Mouse (Mus musculus) limb, embryonic 11.5 days (tissue): ENCODE results near the gene Inafm2. TPM values are rescaled to one million over a fixed set of nuclear protein-coding genes. Genes with fewer than 3 reads are reported as not detected.

Experiments used
- ATAC-seq: fragments of 200-750 bp; cut with Nextera tagmentation; 2 replicates; pipeline ENCODE4 v1.8.0; 2017; ENCODE audit warnings: low read depth; ENCODE audit not compliant: insufficient number of reproducible peaks, low FRiP score, low TSS enrichment
- DNase-seq: peaks from one replicate; pipeline ENCODE4 v3.0.0-alpha.2; 2015; ENCODE audit warnings: low spot score
- H3K27ac ChIP-seq: fragments of 300-500 bp; sonication (generic); replicated peaks from 2 replicates; pipeline ENCODE4 v1.5.1; 2014; ENCODE audit warnings: low read depth, mild to moderate bottlenecking, low read length
- H3K27me3 ChIP-seq: fragments of 300-500 bp; sonication (generic); 2 replicates; pipeline ENCODE4 v1.6.1; 2014; ENCODE audit warnings: mild to moderate bottlenecking, low read length, mixed read lengths; ENCODE audit not compliant: control insufficient read depth, insufficient read depth
- H3K36me3 ChIP-seq: fragments of 300-500 bp; sonication (generic); 2 replicates; pipeline ENCODE4 v1.6.1; 2014; ENCODE audit warnings: mild to moderate bottlenecking, low read length, moderate library complexity, mixed read lengths; ENCODE audit not compliant: control insufficient read depth, insufficient read depth
- H3K4me1 ChIP-seq: fragments of 300-500 bp; sonication (generic); 2 replicates; pipeline ENCODE4 v1.6.1; 2014; ENCODE audit warnings: low read length, mixed read lengths; ENCODE audit not compliant: control insufficient read depth, insufficient read depth
- H3K4me2 ChIP-seq: fragments of 300-500 bp; sonication (generic); 2 replicates; pipeline ENCODE4 v1.6.1; 2014; ENCODE audit warnings: low read depth, mild to moderate bottlenecking, moderate library complexity; ENCODE audit not compliant: severe bottlenecking
- H3K4me3 ChIP-seq: fragments of 300-500 bp; sonication (generic); 2 replicates; pipeline ENCODE4 v1.5.1; 2014; ENCODE audit warnings: low read depth, low read length
- H3K9ac ChIP-seq: fragments of 300-500 bp; sonication (generic); 2 replicates; pipeline ENCODE4 v1.6.1; 2014; ENCODE audit warnings: mild to moderate bottlenecking, low read length
- H3K9me3 ChIP-seq: fragments of 300-500 bp; sonication (generic); 2 replicates; pipeline ENCODE4 v1.6.1; 2016; ENCODE audit warnings: low read length; ENCODE audit not compliant: control insufficient read depth
- WGBS: fragments of 180-500 bp; shearing (Covaris S2); extraction: QIAGEN DNeasy Blood & Tissue Kit; methylation state at CpG from one replicate; pipeline ENCODE4 v1.1.7; 2014; 5-methylcytosine and 5-hydroxymethylcytosine counted together
- polyA plus RNA-seq: library from polyadenylated mRNA; unstranded; fragments of >200 nt; fragmentation: Nextera tagmentation; extraction: Ambion mirVana; gene quantifications from 2 replicates; pipeline ENCODE4 v1.2.1, GENCODE M21; 2014

The Inafm2 gene
- polyA plus RNA-seq, 1 experiment from 2014 or later: 26.9 TPM

GRCm38 (mm10) chr2:118766041-118767033 lies 20.8 kb downstream of the Inafm2 start:
- DNase-seq: no peak
- Histone ChIP-seq H3K36me3 (no peaks in the 10 kb centered on the region), H3K9me3 (no peaks in the 10 kb centered on the region), H3K4me1 (peaks cover 5% of the 10 kb centered on the region; the same call in 1 of the 2 replicates), H3K9ac (no peak overlapping the region), H3K27ac (no peak overlapping the region), H3K4me2 (no peak overlapping the region), H3K27me3 (peaks cover 7% of the 10 kb centered on the region), H3K4me3 (no peak overlapping the region)
- no peak for ATAC-seq
- WGBS: 75% methylated on average over 10 of the region's 10 CpGs

- ATAC-seq: no peak
- no peak within 1 kb of the TSS for H3K4me2 ChIP-seq
- H3K4me3 ChIP-seq: no peak within 1 kb of the TSS
- no peak within 1 kb of the TSS for H3K9ac ChIP-seq
- H3K27me3 ChIP-seq: no peaks in the 10 kb centered on the region
- 80% methylated on average over 6 of the region's 6 CpGs for WGBS
- H3K9me3 ChIP-seq: no peaks in the 10 kb centered on the region
- DNase-seq: no peak
- no peaks in the 10 kb centered on the region for H3K36me3 ChIP-seq
- H3K27ac ChIP-seq: no peak within 1 kb of the TSS
- no peaks in the 10 kb centered on the region for H3K4me1 ChIP-seq
Observed at GRCm38 (mm10) chr2:118772158-118772874, 26.8 kb downstream of the Inafm2 start, which contains the start of gene Phgr1. TSS of gene Phgr1 (plus strand) at chr2:118772769.

- WGBS: 92% methylated on average over 2 of the region's 2 CpGs
- no peaks in the 10 kb centered on the region for H3K36me3 ChIP-seq
- H3K4me2 ChIP-seq: no peak overlapping the region
- no peak overlapping the region for H3K27ac ChIP-seq
- no peak overlapping the region for H3K4me3 ChIP-seq
- no peaks in the 10 kb centered on the region for H3K9me3 ChIP-seq
- H3K4me1 ChIP-seq: no peaks in the 10 kb centered on the region; the same call in 1 of the 2 replicates
- no peaks in the 10 kb centered on the region for H3K27me3 ChIP-seq
- DNase-seq: no peak
- H3K9ac ChIP-seq: no peak overlapping the region
- ATAC-seq: no peak
Observed at GRCm38 (mm10) chr2:118774536-118774935, 29.0 kb downstream of the Inafm2 start.

- ATAC-seq: no peak
- H3K27ac ChIP-seq: no peak overlapping the region
- 0 out of 2 replicates have a peak, but pooled peaks cover 3% of the 10 kb centered on the region for H3K27me3 ChIP-seq
- no peak overlapping the region for H3K9ac ChIP-seq
- no peak overlapping the region for H3K4me2 ChIP-seq
- no peak for DNase-seq
- no peaks in the 10 kb centered on the region for H3K9me3 ChIP-seq
- no peak overlapping the region for H3K4me3 ChIP-seq
- H3K4me1 ChIP-seq: no peaks in the 10 kb centered on the region; the same call in 1 of the 2 replicates
- WGBS: 56% methylated on average over 1 of the region's 1 CpGs
- H3K36me3 ChIP-seq: no peaks in the 10 kb centered on the region
Observed at GRCm38 (mm10) chr2:118775396-118775795, 29.8 kb downstream of the Inafm2 start.

- ATAC-seq (no peak), DNase-seq (no peak)
- Histone ChIP-seq H3K36me3 (no peaks in the 10 kb centered on the region), H3K4me1 (no peaks in the 10 kb centered on the region; the same call in 1 of the 2 replicates), H3K9ac (no peak overlapping the region), H3K27ac (no peak overlapping the region), H3K4me3 (no peak overlapping the region), H3K27me3 (0 out of 2 replicates have a peak, but pooled peaks cover 3% of the 10 kb centered on the region), H3K4me2 (no peak overlapping the region), H3K9me3 (no peaks in the 10 kb centered on the region)
- 60% methylated on average over 3 of the region's 4 CpGs for WGBS
Observed at GRCm38 (mm10) chr2:118775846-118776245, 30.3 kb downstream of the Inafm2 start.

- no peaks in the 10 kb centered on the region for H3K9me3 ChIP-seq
Observed at GRCm38 (mm10) chr2:118776295-118776694, 30.7 kb downstream of the Inafm2 start.

GRCm38 (mm10) chr2:118778418-118778817 lies 32.9 kb downstream of the Inafm2 start:
- no peak for ATAC-seq
- no peak for DNase-seq

More at GRCm38 (mm10) chr2:118776295-118776694, 30.7 kb downstream of the Inafm2 start:
- WGBS: 71% methylated on average over 2 of the region's 2 CpGs
- Histone ChIP-seq H3K4me2 (no peak overlapping the region), H3K36me3 (no peaks in the 10 kb centered on the region), H3K4me1 (no peaks in the 10 kb centered on the region; the same call in 1 of the 2 replicates), H3K4me3 (no peak overlapping the region), H3K9ac (no peak overlapping the region), H3K27ac (no peak overlapping the region), H3K27me3 (0 out of 2 replicates have a peak, but pooled peaks cover 3% of the 10 kb centered on the region)
- no peak for ATAC-seq
- DNase-seq: no peak

GRCm38 (mm10) chr2:118779065-118779464 lies 33.5 kb downstream of the Inafm2 start:
- no peaks in the 10 kb centered on the region for H3K36me3 ChIP-seq
- no peak overlapping the region for H3K9ac ChIP-seq
- DNase-seq: no peak
- H3K27me3 ChIP-seq: 0 out of 2 replicates have a peak, but pooled peaks cover 3% of the 10 kb centered on the region
- H3K4me1 ChIP-seq: no peaks in the 10 kb centered on the region; the same call in 1 of the 2 replicates
- ATAC-seq: no peak
- no peaks in the 10 kb centered on the region for H3K9me3 ChIP-seq
- no peak overlapping the region for H3K27ac ChIP-seq
- WGBS: 10% methylated on average over 10 of the region's 10 CpGs
- H3K4me2 ChIP-seq: peak overlapping the region; percentile 64
- H3K4me3 ChIP-seq: peak overlapping the region; percentile 28

More at GRCm38 (mm10) chr2:118778418-118778817, 32.9 kb downstream of the Inafm2 start:
- no peaks in the 10 kb centered on the region for H3K36me3 ChIP-seq
- H3K4me3 ChIP-seq: no peak overlapping the region
- 0 out of 2 replicates have a peak, but pooled peaks cover 3% of the 10 kb centered on the region for H3K27me3 ChIP-seq
- no peak overlapping the region for H3K27ac ChIP-seq
- no peak overlapping the region for H3K9ac ChIP-seq
- H3K4me1 ChIP-seq: no peaks in the 10 kb centered on the region; the same call in 1 of the 2 replicates
- H3K4me2 ChIP-seq: no peak overlapping the region
- no peaks in the 10 kb centered on the region for H3K9me3 ChIP-seq
- WGBS: 67% methylated on average over 4 of the region's 4 CpGs
